Mouse (Mus musculus): Measurements from ENCODE around the gene Naa50. TPM values are rescaled to one million over a fixed set of nuclear protein-coding genes. Genes with fewer than 3 reads are reported as not detected.

Naa50 gene
- polyA plus RNA-seq, 2 experiments, result 19.1 to 40.6 TPM

- no peaks in the 10 kb centered on the region for H3K9me3 ChIP-seq (ENCODE audit: control insufficient read depth, low read length)
- 66% methylated on average over 6 of the region's 6 CpGs for WGBS (ENCODE audit: insufficient replicate concordance)
- no peak overlapping the region for H3K9ac ChIP-seq (replicated peaks)
- no peak overlapping the region for H3K4me3 ChIP-seq (ENCODE audit: insufficient read depth in 1 of 2, low read depth in 2 of 2, low read length in 2 of 2)
- DNase-seq (ENCODE audit: low read depth in 3 of 3, low spot score in 3 of 3) (no peak), ATAC-seq (ENCODE audit: insufficient read depth) (no peak)
- H3K27ac ChIP-seq, result no peak overlapping the region
- no peak for TF ChIP-seq EP300 (IDR thresholded peaks at IDR 0.05; ENCODE audit: low read depth)
- no peak for TF ChIP-seq CTCF (IDR thresholded peaks at IDR 0.05; ENCODE audit: low read depth)
- peaks cover 19% of the 10 kb centered on the region for H3K36me3 ChIP-seq (replicated peaks; ENCODE audit: control insufficient read depth, insufficient read depth, low read depth)
- no peak overlapping the region for H3K4me2 ChIP-seq (ENCODE audit: low read depth)
- no peaks in the 10 kb centered on the region for H3K27me3 ChIP-seq (ENCODE audit: control insufficient read depth, insufficient read depth, low read length)
- H3K4me1 ChIP-seq (replicated peaks; ENCODE audit: control insufficient read depth in 2 of 2, insufficient read depth in 2 of 2, low read length in 1 of 2), result no peaks in the 10 kb centered on the region
These were observed 64.7 kb downstream of the Naa50 start for GRCm38 (mm10) chr16:44204331-44204730.

- DNase-seq (ENCODE audit: low read depth in 3 of 3, low spot score in 3 of 3) (no peak), ATAC-seq (ENCODE audit: insufficient read depth) (no peak)
- H3K4me2 ChIP-seq (ENCODE audit: low read depth), result no peak overlapping the region
- no peak for TF ChIP-seq CTCF (IDR thresholded peaks at IDR 0.05; ENCODE audit: low read depth)
- no peak for TF ChIP-seq EP300 (IDR thresholded peaks at IDR 0.05; ENCODE audit: low read depth)
- H3K9me3 ChIP-seq (ENCODE audit: control insufficient read depth, low read length), result no peaks in the 10 kb centered on the region
- H3K4me1 ChIP-seq (replicated peaks; ENCODE audit: control insufficient read depth in 2 of 2, insufficient read depth in 2 of 2, low read length in 1 of 2), result peaks cover 5 to 15% of the 10 kb centered on the region in 2 experiments; a peak in 3 of 4 replicates
- no peaks in the 10 kb centered on the region for H3K27me3 ChIP-seq (ENCODE audit: control insufficient read depth, insufficient read depth, low read length)
- peaks cover 15% of the 10 kb centered on the region for H3K36me3 ChIP-seq (replicated peaks; ENCODE audit: control insufficient read depth, insufficient read depth, low read depth)
- H3K9ac ChIP-seq (replicated peaks), result no peak overlapping the region
- 86% methylated on average over 8 of the region's 8 CpGs for WGBS (ENCODE audit: insufficient replicate concordance)
- no peak overlapping the region for H3K4me3 ChIP-seq (ENCODE audit: insufficient read depth in 1 of 2, low read depth in 2 of 2, low read length in 2 of 2)
- no peak overlapping the region for H3K27ac ChIP-seq
These were observed 66.3 kb downstream of the Naa50 start for GRCm38 (mm10) chr16:44205973-44206372.

- Histone ChIP-seq H3K9me3 (ENCODE audit: control insufficient read depth, low read length) (no peaks in the 10 kb centered on the region), H3K9ac (replicated peaks) (no peak overlapping the region), H3K4me1 (replicated peaks; ENCODE audit: control insufficient read depth in 2 of 2, insufficient read depth in 2 of 2, low read length in 1 of 2) (peaks cover 5 to 15% of the 10 kb centered on the region in 2 experiments; a peak in 3 of 4 replicates), H3K4me3 (ENCODE audit: insufficient read depth in 1 of 2, low read depth in 2 of 2, low read length in 2 of 2) (no peak overlapping the region), H3K36me3 (replicated peaks; ENCODE audit: control insufficient read depth, insufficient read depth, low read depth) (peaks cover 11% of the 10 kb centered on the region), H3K4me2 (ENCODE audit: low read depth) (peak overlapping the region; percentile 3; the same call in 1 of the 2 replicates), H3K27ac (no peak overlapping the region), H3K27me3 (ENCODE audit: control insufficient read depth, insufficient read depth, low read length) (no peaks in the 10 kb centered on the region)
- TF ChIP-seq EP300 (IDR thresholded peaks at IDR 0.05; ENCODE audit: low read depth) (peak; percentile 34; the same call in 1 of the 2 replicates), CTCF (IDR thresholded peaks at IDR 0.05; ENCODE audit: low read depth) (no peak)
- peak; percentile 83 for ATAC-seq (ENCODE audit: insufficient read depth)
- WGBS (ENCODE audit: insufficient replicate concordance), result 36% methylated on average over 10 of the region's 10 CpGs
- peak; percentile 26 to 39 (median 35) for DNase-seq (ENCODE audit: low read depth in 3 of 3, low spot score in 3 of 3)
These were observed 70.8 kb downstream of the Naa50 start for GRCm38 (mm10) chr16:44210156-44211053.

- no peak overlapping the region for H3K4me3 ChIP-seq (ENCODE audit: insufficient read depth in 1 of 2, low read depth in 2 of 2, low read length in 2 of 2)
- WGBS (ENCODE audit: insufficient replicate concordance), result 56% methylated on average over 1 of the region's 1 CpGs
- H3K4me1 ChIP-seq (replicated peaks; ENCODE audit: control insufficient read depth in 2 of 2, insufficient read depth in 2 of 2, low read length in 1 of 2), result peaks cover 5 to 15% of the 10 kb centered on the region in 2 experiments; a peak in 3 of 4 replicates
- no peak overlapping the region for H3K27ac ChIP-seq
- TF ChIP-seq CTCF (IDR thresholded peaks at IDR 0.05; ENCODE audit: low read depth), result no peak
- no peak for TF ChIP-seq EP300 (IDR thresholded peaks at IDR 0.05; ENCODE audit: low read depth)
- peaks cover 13% of the 10 kb centered on the region for H3K36me3 ChIP-seq (replicated peaks; ENCODE audit: control insufficient read depth, insufficient read depth, low read depth)
- no peak overlapping the region for H3K4me2 ChIP-seq (ENCODE audit: low read depth)
- DNase-seq (ENCODE audit: low read depth in 3 of 3, low spot score in 3 of 3), result no peak
- no peaks in the 10 kb centered on the region for H3K27me3 ChIP-seq (ENCODE audit: control insufficient read depth, insufficient read depth, low read length)
- H3K9ac ChIP-seq (replicated peaks), result no peak overlapping the region
- H3K9me3 ChIP-seq (ENCODE audit: control insufficient read depth, low read length), result no peaks in the 10 kb centered on the region
- no peak for ATAC-seq (ENCODE audit: insufficient read depth)
These were observed 71.4 kb downstream of the Naa50 start for GRCm38 (mm10) chr16:44211054-44211414.

GRCm38 (mm10) chr16:44212703-44213102 lies 73.1 kb downstream of the Naa50 start:
- no peak for TF ChIP-seq CTCF (IDR thresholded peaks at IDR 0.05; ENCODE audit: low read depth)
- no peak for TF ChIP-seq EP300 (IDR thresholded peaks at IDR 0.05; ENCODE audit: low read depth)
- Histone ChIP-seq H3K4me2 (ENCODE audit: low read depth) (no peak overlapping the region), H3K9ac (replicated peaks) (no peak overlapping the region), H3K27me3 (ENCODE audit: control insufficient read depth, insufficient read depth, low read length) (no peaks in the 10 kb centered on the region), H3K36me3 (replicated peaks; ENCODE audit: control insufficient read depth, insufficient read depth, low read depth) (peaks cover 18% of the 10 kb centered on the region), H3K9me3 (ENCODE audit: control insufficient read depth, low read length) (no peaks in the 10 kb centered on the region), H3K27ac (no peak overlapping the region), H3K4me1 (replicated peaks; ENCODE audit: control insufficient read depth in 2 of 2, insufficient read depth in 2 of 2, low read length in 1 of 2) (peaks cover 5 to 15% of the 10 kb centered on the region in 2 experiments; a peak in 3 of 4 replicates), H3K4me3 (ENCODE audit: insufficient read depth in 1 of 2, low read depth in 2 of 2, low read length in 2 of 2) (no peak overlapping the region)
- 86% methylated on average over 7 of the region's 7 CpGs for WGBS (ENCODE audit: insufficient replicate concordance)
- DNase-seq (ENCODE audit: low read depth in 3 of 3, low spot score in 3 of 3) (no peak), ATAC-seq (ENCODE audit: insufficient read depth) (no peak)

Other genes with a start within 250 kb of the Naa50 start
- gene Qtrt2, start 213.0 kb upstream of the Naa50 start, polyA plus RNA-seq (2012; rRNA removed), result 9.2 and 10.4 TPM in 2 replicates
- 7.2 and 8.4 TPM in 2 replicates for gene Qtrt2, start 213.0 kb upstream of the Naa50 start, polyA plus RNA-seq (2014; fragmentation: Nextera tagmentation; extraction: Ambion mirVana)
- gene Zdhhc23, start 160.0 kb upstream of the Naa50 start, polyA plus RNA-seq (2012; rRNA removed), result 0.22 and 0.25 TPM in 2 replicates
- gene Zdhhc23, start 160.0 kb upstream of the Naa50 start, polyA plus RNA-seq (2014; fragmentation: Nextera tagmentation; extraction: Ambion mirVana), result 0.16 and 0.20 TPM in 2 replicates
- gene Gramd1c, start 76.5 kb upstream of the Naa50 start, polyA plus RNA-seq (2012; rRNA removed), result 1.0 and 1.6 TPM in 2 replicates
- 2.2 and 2.9 TPM in 2 replicates for gene Gramd1c, start 76.5 kb upstream of the Naa50 start, polyA plus RNA-seq (2014; fragmentation: Nextera tagmentation; extraction: Ambion mirVana)
- gene Atp6v1a, start 125 bp upstream of the Naa50 start, polyA plus RNA-seq (2012; rRNA removed), result 8.6 and 11.9 TPM in 2 replicates
- gene Atp6v1a, start 125 bp upstream of the Naa50 start, polyA plus RNA-seq (2014; fragmentation: Nextera tagmentation; extraction: Ambion mirVana), result 28.1 and 28.8 TPM in 2 replicates
- gene Usf3, start 33.4 kb downstream of the Naa50 start, polyA plus RNA-seq (2012; rRNA removed), result 3.7 and 3.9 TPM in 2 replicates
- 2.7 and 3.1 TPM in 2 replicates for gene Usf3, start 33.4 kb downstream of the Naa50 start, polyA plus RNA-seq (2014; fragmentation: Nextera tagmentation; extraction: Ambion mirVana)
- gene Sidt1, start 193.4 kb downstream of the Naa50 start, polyA plus RNA-seq (2012; rRNA removed), result 0.01 and 0.08 TPM in 2 replicates
- gene Sidt1, start 193.4 kb downstream of the Naa50 start, polyA plus RNA-seq (2014; fragmentation: Nextera tagmentation; extraction: Ambion mirVana), result not detected in 2 replicates
- 6.2 and 8.3 TPM in 2 replicates for gene Spice1, start 207.3 kb downstream of the Naa50 start, polyA plus RNA-seq (2012; rRNA removed)
- gene Spice1, start 207.3 kb downstream of the Naa50 start, polyA plus RNA-seq (2014; fragmentation: Nextera tagmentation; extraction: Ambion mirVana), result 4.8 and 9.2 TPM in 2 replicates

Measured in liver, embryonic 14.5 days (tissue).